Comparison of ENCODE assay signal across 8 mouse cellular contexts in the genomic region with DNA sequence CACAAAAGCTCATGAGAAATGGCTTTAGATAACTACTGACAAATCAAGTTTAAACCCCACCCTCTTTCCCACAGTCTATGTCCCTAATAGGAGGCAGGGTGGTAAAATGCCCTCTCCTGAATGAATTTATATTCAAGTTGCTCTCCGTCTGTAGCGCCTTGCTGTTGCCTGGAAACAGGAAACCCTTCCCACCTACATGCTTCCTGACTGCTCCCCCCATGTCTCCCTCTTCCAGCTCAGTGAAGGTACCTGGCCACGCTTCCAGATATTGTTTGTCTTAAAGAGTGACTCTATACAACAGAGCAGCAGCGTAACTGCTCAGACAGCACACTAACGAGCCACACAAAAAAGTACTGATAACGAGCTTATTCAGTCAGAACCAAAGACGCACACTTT. TPM values are rescaled to one million over a fixed set of nuclear protein-coding genes. Genes with fewer than 3 reads are reported as not detected.
DNase-seq lines count a peak whose midpoint lies in the region; ATAC-seq and TF ChIP-seq lines count a peak whose summit lies in the region.

No protein-coding gene starts in this region.

- H3K9ac ChIP-seq in embryonic facial prominence, embryonic 13.5 days, result no peak overlapping the region
- no peak overlapping the region; the same call in 1 of the 2 replicates for H3K9ac ChIP-seq in hindbrain, postnatal 0 days (replicated peaks; ENCODE audit: low read length)
- H3K9ac ChIP-seq in liver, embryonic 15.5 days, result no peak overlapping the region

- no peaks in the 10 kb centered on the region for H3K27me3 ChIP-seq in kidney, adult 2 months (replicated peaks; ENCODE audit: control insufficient read depth, insufficient read depth, low read length)
- no peaks in the 10 kb centered on the region for H3K27me3 ChIP-seq in embryonic facial prominence, embryonic 13.5 days
- H3K27me3 ChIP-seq in hindbrain, postnatal 0 days (ENCODE audit: insufficient read depth, low read length), result no peaks in the 10 kb centered on the region
- no peaks in the 10 kb centered on the region for H3K27me3 ChIP-seq in liver, embryonic 15.5 days

- ATAC-seq in embryonic facial prominence, embryonic 13.5 days (ENCODE audit: insufficient number of reproducible peaks, insufficient read depth, low FRiP score, low TSS enrichment, low read depth), result no peak
- ATAC-seq in hindbrain, postnatal 0 days, result peak; percentile 75
- no peak for ATAC-seq in liver, embryonic 15.5 days (ENCODE audit: insufficient read depth)
- ATAC-seq in activated CD4-positive, CD25-positive, alpha-beta regulatory T cell, adult 4 months, result no peak

- no peak overlapping the region for H3K4me3 ChIP-seq in kidney, adult 2 months (ENCODE audit: insufficient read depth, low read depth, low read length)
- no peak overlapping the region for H3K4me3 ChIP-seq in embryonic facial prominence, embryonic 13.5 days
- H3K4me3 ChIP-seq in hindbrain, postnatal 0 days (ENCODE audit: low read length), result peak overlapping the region; percentile 32
- H3K4me3 ChIP-seq in liver, embryonic 15.5 days (replicated peaks), result no peak overlapping the region

- no peak for TF ChIP-seq POLR2A in kidney, adult 2 months (IDR thresholded peaks at IDR 0.05; ENCODE audit: low read depth, low read length)

- H3K27ac ChIP-seq in kidney, adult 2 months (ENCODE audit: insufficient read depth, low read depth, low read length), result no peak overlapping the region
- no peak overlapping the region for H3K27ac ChIP-seq in embryonic facial prominence, embryonic 13.5 days
- no peak overlapping the region for H3K27ac ChIP-seq in hindbrain, postnatal 0 days
- no peak overlapping the region for H3K27ac ChIP-seq in liver, embryonic 15.5 days (replicated peaks)

- peak; percentile 23 for DNase-seq in kidney, adult 2 months
- no peak for DNase-seq in kidney, adult 9 months
- DNase-seq in hindbrain, postnatal 0 days (ENCODE audit: low spot score), result peak; percentile 21
- DNase-seq in urinary bladder, postnatal 4 days (ENCODE audit: low spot score in 2 of 2), result no peak
- DNase-seq in adrenal gland, adult 18-20 months (ENCODE audit: low spot score in 2 of 2), result no peak

- H3K4me1 ChIP-seq in kidney, adult 2 months (ENCODE audit: control insufficient read depth, insufficient read depth, low read length), result no peaks in the 10 kb centered on the region
- H3K4me1 ChIP-seq in embryonic facial prominence, embryonic 13.5 days, result peaks cover 6% of the 10 kb centered on the region
- no peaks in the 10 kb centered on the region for H3K4me1 ChIP-seq in hindbrain, postnatal 0 days (ENCODE audit: insufficient read depth, low read length)
- H3K4me1 ChIP-seq in liver, embryonic 15.5 days (replicated peaks), result peaks cover 8% of the 10 kb centered on the region; the same call in 1 of the 2 replicates

- peak overlapping the region; percentile 22; the same call in 1 of the 2 replicates for H3K4me2 ChIP-seq in embryonic facial prominence, embryonic 13.5 days
- peak overlapping the region; percentile 55 for H3K4me2 ChIP-seq in hindbrain, postnatal 0 days (ENCODE audit: low read depth, low read length)
- peak overlapping the region; percentile 8; the same call in 1 of the 2 replicates for H3K4me2 ChIP-seq in liver, embryonic 15.5 days

- no peaks in the 10 kb centered on the region for H3K36me3 ChIP-seq in kidney, adult 2 months (ENCODE audit: control insufficient read depth, insufficient read depth, low read length)
- H3K36me3 ChIP-seq in embryonic facial prominence, embryonic 13.5 days, result no peaks in the 10 kb centered on the region
- H3K36me3 ChIP-seq in hindbrain, postnatal 0 days (ENCODE audit: insufficient read depth, low read length), result no peaks in the 10 kb centered on the region
- H3K36me3 ChIP-seq in liver, embryonic 15.5 days (replicated peaks), result no peaks in the 10 kb centered on the region

- 39% methylated on average over 7 of the region's 7 CpGs for WGBS in kidney, adult 2 months
- 51% methylated on average over 7 of the region's 7 CpGs for WGBS in embryonic facial prominence, embryonic 13.5 days
- WGBS in hindbrain, postnatal 0 days, result 25% methylated on average over 7 of the region's 7 CpGs
- WGBS in liver, embryonic 15.5 days (ENCODE audit: insufficient replicate concordance), result 38% methylated on average over 7 of the region's 7 CpGs

- TF ChIP-seq CTCF in kidney, adult 2 months (conservative IDR thresholded peaks at IDR 0.05; ENCODE audit: insufficient read depth, insufficient read length, low read depth, low read length), result no peak
- no peak for TF ChIP-seq CTCF in hindbrain, postnatal 0 days (IDR thresholded peaks at IDR 0.05; ENCODE audit: low read depth)

- no peaks in the 10 kb centered on the region for H3K9me3 ChIP-seq in embryonic facial prominence, embryonic 13.5 days
- no peaks in the 10 kb centered on the region for H3K9me3 ChIP-seq in hindbrain, postnatal 0 days (ENCODE audit: low read length)
- no peaks in the 10 kb centered on the region for H3K9me3 ChIP-seq in liver, embryonic 15.5 days (replicated peaks)

RNA-seq across cellular contexts. Expression of gene Bbx, which starts 50.8 kb away (rescaled TPM):
- 7.4 and 8.2 TPM in 2 replicates for polyA plus RNA-seq in kidney, adult 2 months (2012; rRNA removed)
- polyA plus RNA-seq in embryonic facial prominence, embryonic 13.5 days (2015; fragmentation: Nextera tagmentation; extraction: Ambion mirVana), result 55.1 and 57.4 TPM in 2 replicates
- 15.5 and 16.4 TPM in 2 replicates for total RNA-seq in hindbrain, postnatal 0 days (2014; rRNA removed)
- 17.9 and 19.9 TPM in 2 replicates for polyA plus RNA-seq in hindbrain, postnatal 0 days (2015; fragmentation: Nextera tagmentation; extraction: Ambion mirVana)
- polyA plus RNA-seq in liver, embryonic 15.5 days (2015; fragmentation: Nextera tagmentation; extraction: Ambion mirVana), result 5.5 and 6.1 TPM in 2 replicates
- 10 to 100 TPM; 37.7 to 43.7 TPM for polyA plus RNA-seq in activated CD4-positive, CD25-positive, alpha-beta regulatory T cell, adult 4 months (2017; shearing (Covaris generic))
- 10 to 100 TPM; 26.6 to 32.8 TPM for total RNA-seq in adrenal gland, adult 18-20 months (2021)

Comparison
In these comparisons a context has a peak if more than half of its experiments do, and no peak if none do; other contexts are left out.
1. DNase-seq: peak in kidney, adult 2 months (single experiment) and hindbrain, postnatal 0 days (single experiment); none in kidney, adult 9 months (single experiment), urinary bladder, postnatal 4 days (0 of 2) and adrenal gland, adult 18-20 months (0 of 2).
2. Peak in every context shown above with its lines, with median percentiles within 50 percentile points of each other: H3K4me2 ChIP-seq.